Mouse (Mus musculus) stomach, postnatal 0 days (tissue): ENCODE data around the gene Lck. TPM values are rescaled to one million over a fixed set of nuclear protein-coding genes. Genes with fewer than 3 reads are reported as not detected.

ENCODE experiments used
- ATAC-seq: fragments of 200-750 bp; cut with Nextera tagmentation; 2 replicates; pipeline ENCODE4 v1.8.0; 2017; ENCODE audit not compliant: low FRiP score, low TSS enrichment
- DNase-seq: peaks from one replicate; pipeline ENCODE4 v3.0.0-alpha.2; 2016; ENCODE audit warnings: low spot score
- H3K27ac ChIP-seq: fragments of 300-500 bp; sonication (generic); replicated peaks from 2 replicates; pipeline ENCODE4 v1.5.1; 2014; ENCODE audit warnings: mild to moderate bottlenecking, control low read depth
- H3K27me3 ChIP-seq: fragments of 300-500 bp; sonication (generic); 2 replicates; pipeline ENCODE4 v1.6.1; 2014; ENCODE audit warnings: low read length; ENCODE audit not compliant: control insufficient read depth, insufficient read depth
- H3K36me3 ChIP-seq: fragments of 300-500 bp; sonication (generic); 2 replicates; pipeline ENCODE4 v1.6.1; 2014; ENCODE audit warnings: low read length, mixed read lengths; ENCODE audit not compliant: control insufficient read depth, insufficient read depth
- H3K4me1 ChIP-seq: fragments of 300-500 bp; sonication (generic); replicated peaks from 2 replicates; pipeline ENCODE4 v1.6.1; 2014; ENCODE audit warnings: antibody characterized with exemption; ENCODE audit not compliant: control insufficient read depth, insufficient read depth
- H3K4me2 ChIP-seq: fragments of 300-500 bp; sonication (generic); replicated peaks from 2 replicates; pipeline ENCODE4 v1.6.1; 2014; ENCODE audit warnings: low read depth, mild to moderate bottlenecking, control low read depth, moderate library complexity
- H3K4me3 ChIP-seq: fragments of 300-500 bp; sonication (generic); 2 replicates; pipeline ENCODE4 v1.5.1; 2014; ENCODE audit warnings: low read depth, low read length, control low read depth
- H3K9ac ChIP-seq: fragments of 300-500 bp; sonication (generic); 2 replicates; pipeline ENCODE4 v1.6.1; 2014; ENCODE audit warnings: mild to moderate bottlenecking, low read length, control low read depth, mixed read lengths
- H3K9me3 ChIP-seq: fragments of 300-500 bp; sonication (generic); 2 replicates; pipeline ENCODE4 v1.6.1; 2016; ENCODE audit warnings: low read length; ENCODE audit not compliant: control insufficient read depth
- CTCF ChIP-seq: IDR thresholded peaks from 2 replicates; pipeline ENCODE4 v1.5.1; 2016; ENCODE audit warnings: antibody characterized with exemption, low read depth, mild to moderate bottlenecking, moderate library complexity
- EP300 ChIP-seq: optimal IDR thresholded peaks from 2 replicates; pipeline ENCODE3; 2016; ENCODE audit warnings: antibody characterized with exemption
- WGBS: fragments of 180-500 bp; shearing (Covaris S2); extraction: QIAGEN DNeasy Blood & Tissue Kit; methylation state at CpG from one replicate; pipeline ENCODE4 v1.1.7; 2014; 5-methylcytosine and 5-hydroxymethylcytosine counted together
- polyA plus RNA-seq: library from polyadenylated mRNA; unstranded; fragments of >200 nt; fragmentation: Nextera tagmentation; extraction: Ambion mirVana; gene quantifications from 2 replicates; pipeline ENCODE4 v1.2.1, GENCODE M21; 2015

The Lck gene
- polyA plus RNA-seq, 1 experiment from 2014 or later = 1.9 TPM

DNA sequence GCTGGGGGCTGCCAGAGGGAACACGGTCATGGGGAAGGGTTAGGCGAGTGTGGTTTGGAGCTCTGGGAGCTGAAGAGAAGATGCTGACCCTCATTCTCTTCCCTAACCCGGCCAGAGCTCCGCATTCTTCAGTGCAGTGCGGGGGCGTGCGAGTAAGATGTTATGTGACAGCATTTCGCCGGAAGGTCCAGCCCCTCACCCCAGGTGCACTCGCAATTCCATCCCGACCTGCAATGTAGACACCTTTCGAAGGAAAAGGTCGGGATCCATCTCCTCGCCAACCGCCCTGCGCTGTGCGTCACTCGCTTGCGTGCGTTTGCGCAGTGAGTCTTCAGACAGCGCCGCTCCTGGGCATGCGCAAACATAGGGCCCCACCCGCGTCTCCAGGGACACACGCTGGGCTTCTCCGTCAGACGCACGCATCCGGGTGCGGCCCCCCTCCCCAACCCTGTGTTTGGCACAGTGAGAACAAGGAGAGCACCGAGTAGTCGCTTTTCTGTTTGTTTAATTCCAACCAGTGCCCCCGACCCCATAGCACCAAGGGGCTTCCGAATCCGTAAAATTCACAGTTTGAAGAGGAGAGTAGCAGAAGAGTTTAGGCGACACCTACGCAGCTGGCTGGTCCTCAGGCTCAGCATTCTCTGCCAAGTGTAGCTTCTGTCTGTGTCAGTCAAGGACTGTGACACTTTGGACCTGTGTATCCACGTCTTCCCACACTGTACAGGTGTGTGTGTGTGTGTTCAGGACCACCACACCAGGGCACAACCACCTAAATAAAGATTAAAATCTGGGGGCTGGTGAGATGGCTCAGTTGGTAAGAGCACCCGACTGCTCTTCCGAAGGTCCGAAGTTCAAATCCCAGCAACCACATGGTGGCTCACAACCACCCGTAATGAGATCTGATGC is 45.6 kb upstream of the Lck start, which contains the start of gene Iqcc:
TSS of gene Iqcc (minus strand) at position 314 of the 906 bp plus-strand sequence.
- Histone ChIP-seq H3K4me1 (0 out of 2 replicates have a peak, but pooled peaks cover 6% of the 10 kb centered on the region), H3K27me3 (no peaks in the 10 kb centered on the region), H3K9ac (peak within 1 kb of the TSS; percentile 73), H3K9me3 (no peaks in the 10 kb centered on the region), H3K4me2 (peak within 1 kb of the TSS; percentile 71), H3K36me3 (no peaks in the 10 kb centered on the region; the same call in 1 of the 2 replicates), H3K4me3 (peak within 1 kb of the TSS; percentile 59), H3K27ac (peak within 1 kb of the TSS; percentile 79)
- ATAC-seq (peak; percentile 90), DNase-seq (peak; percentile 94)
- WGBS = 4% methylated on average over 42 of the region's 44 CpGs
- TF ChIP-seq EP300 (no peak), CTCF (peak; percentile 33; the same call in 1 of the 2 replicates)

DNA sequence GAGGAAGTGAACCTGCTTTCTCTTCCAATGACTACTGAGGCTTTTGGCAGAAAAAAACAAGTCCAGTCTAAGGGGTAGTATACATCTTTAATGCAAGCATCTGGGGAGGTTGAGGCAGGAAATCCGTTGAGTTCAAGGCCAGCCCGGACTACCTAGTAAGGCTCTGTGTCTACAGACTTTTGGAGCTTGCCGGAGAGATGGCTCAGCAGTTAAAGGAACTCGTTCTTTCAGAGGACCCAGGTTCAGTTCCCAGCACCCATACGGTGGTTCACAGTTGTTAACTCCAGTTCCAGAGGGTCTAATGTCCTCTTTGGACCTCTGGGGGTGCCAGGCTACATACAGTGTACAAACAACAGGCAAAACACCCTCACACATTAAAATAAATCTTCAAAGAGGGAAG is 44.6 kb upstream of the Lck start:
- Histone ChIP-seq H3K27ac (no peak overlapping the region; the same call in 1 of the 2 replicates), H3K27me3 (no peaks in the 10 kb centered on the region), H3K4me1 (0 out of 2 replicates have a peak, but pooled peaks cover 6% of the 10 kb centered on the region), H3K9ac (peak overlapping the region; percentile 73), H3K4me2 (peak overlapping the region; percentile 71), H3K4me3 (peak overlapping the region; percentile 59), H3K9me3 (no peaks in the 10 kb centered on the region), H3K36me3 (no peaks in the 10 kb centered on the region; the same call in 1 of the 2 replicates)
- 95% methylated on average over 5 of the region's 5 CpGs for WGBS
- DNase-seq = no peak
- no peak for TF ChIP-seq EP300
- TF ChIP-seq CTCF = no peak
- ATAC-seq = no peak

DNA sequence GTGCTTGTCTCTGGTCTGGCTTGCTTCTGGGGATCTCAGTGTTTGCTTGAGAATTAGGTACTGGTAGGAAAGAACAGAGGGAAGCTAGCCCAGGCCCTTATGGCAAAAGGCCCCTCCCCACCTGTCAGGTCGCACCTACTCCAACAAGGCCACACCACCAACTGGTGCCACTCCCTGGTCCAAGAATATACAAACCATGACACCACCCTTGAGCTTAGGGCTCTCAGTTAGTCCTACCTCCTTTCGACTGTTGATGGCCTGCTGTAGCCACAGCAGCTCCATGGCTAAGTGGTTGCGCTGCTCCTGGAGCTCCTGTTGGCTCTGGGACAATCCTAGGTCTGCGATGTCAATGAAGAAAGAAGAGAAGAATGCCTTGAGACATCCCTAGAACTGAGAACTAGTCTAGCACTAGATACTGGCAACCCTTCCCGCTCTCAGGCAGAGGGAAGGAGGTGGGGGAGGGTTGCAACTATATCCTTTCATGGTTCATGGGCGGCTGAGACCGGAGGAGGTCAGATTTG is 43.7 kb upstream of the Lck start:
- no peaks in the 10 kb centered on the region for H3K9me3 ChIP-seq
- ATAC-seq (no peak), DNase-seq (no peak)
- no peaks in the 10 kb centered on the region; the same call in 1 of the 2 replicates for H3K36me3 ChIP-seq
- 88% methylated on average over 7 of the region's 7 CpGs for WGBS
- no peak overlapping the region for H3K9ac ChIP-seq
- no peaks in the 10 kb centered on the region for H3K27me3 ChIP-seq
- H3K4me1 ChIP-seq = 0 out of 2 replicates have a peak, but pooled peaks cover 3% of the 10 kb centered on the region
- no peak overlapping the region for H3K4me3 ChIP-seq
- H3K4me2 ChIP-seq = no peak overlapping the region
- H3K27ac ChIP-seq = no peak overlapping the region; the same call in 1 of the 2 replicates
- TF ChIP-seq EP300 (no peak), CTCF (no peak)

DNA sequence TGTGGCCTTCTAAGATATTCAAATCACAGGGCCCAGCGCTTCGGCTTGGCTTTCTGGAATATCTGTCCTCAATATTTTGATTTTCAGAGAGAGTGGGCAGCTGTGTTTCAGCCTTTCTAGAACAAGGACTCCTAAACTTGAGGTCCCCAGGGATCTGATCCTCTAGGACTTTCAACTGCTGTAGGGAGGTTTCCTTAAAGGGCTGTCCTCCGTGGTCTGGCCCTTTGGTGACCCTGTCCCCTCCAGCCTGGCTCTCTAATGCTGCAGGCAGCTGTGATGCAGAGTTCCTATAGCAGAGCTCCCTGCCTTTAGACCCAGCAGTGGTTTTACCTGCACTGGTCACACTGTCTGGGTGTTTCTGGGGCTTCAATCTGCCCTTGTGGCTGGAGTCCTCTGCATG is 43.2 kb upstream of the Lck start:
- no peak overlapping the region for H3K27ac ChIP-seq
- H3K4me2 ChIP-seq = no peak overlapping the region
- H3K36me3 ChIP-seq = no peaks in the 10 kb centered on the region; the same call in 1 of the 2 replicates
- no peaks in the 10 kb centered on the region for H3K27me3 ChIP-seq
- 83% methylated on average over 3 of the region's 3 CpGs for WGBS
- TF ChIP-seq EP300 = no peak
- TF ChIP-seq CTCF = no peak
- no peak overlapping the region for H3K4me3 ChIP-seq
- H3K4me1 ChIP-seq = 0 out of 2 replicates have a peak, but pooled peaks cover 3% of the 10 kb centered on the region
- no peaks in the 10 kb centered on the region for H3K9me3 ChIP-seq
- ATAC-seq (no peak), DNase-seq (no peak)
- H3K9ac ChIP-seq = no peak overlapping the region

DNA sequence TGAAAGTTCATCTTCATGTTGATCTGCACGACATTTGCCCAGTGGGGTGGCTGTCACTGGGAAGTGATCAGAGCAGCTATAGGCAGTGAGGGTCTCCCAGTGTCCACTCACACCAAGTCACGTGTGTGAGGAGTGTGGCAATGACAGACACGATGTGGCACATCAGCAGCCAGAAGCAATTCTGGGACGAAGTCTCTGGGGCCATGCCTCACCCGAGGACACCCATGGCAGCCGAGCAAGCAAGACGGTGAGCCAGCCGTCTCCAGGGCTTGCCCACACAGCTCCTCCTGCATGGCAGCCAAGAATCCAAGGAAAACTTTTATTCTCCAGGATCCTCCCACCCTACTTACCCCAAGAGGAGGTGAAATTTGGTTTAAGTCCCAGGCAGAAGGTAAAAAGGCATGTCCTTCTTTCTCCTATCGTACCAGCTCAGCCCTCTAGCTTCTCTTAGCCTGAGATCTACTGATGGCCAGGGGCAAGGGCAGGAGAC is 42.4 kb upstream of the Lck start:
- Histone ChIP-seq H3K4me1 (0 out of 2 replicates have a peak, but pooled peaks cover 3% of the 10 kb centered on the region), H3K27ac (no peak overlapping the region), H3K4me3 (no peak overlapping the region), H3K27me3 (no peaks in the 10 kb centered on the region), H3K9me3 (no peaks in the 10 kb centered on the region), H3K9ac (no peak overlapping the region), H3K36me3 (no peaks in the 10 kb centered on the region; the same call in 1 of the 2 replicates), H3K4me2 (no peak overlapping the region)
- WGBS = 87% methylated on average over 9 of the region's 9 CpGs
- TF ChIP-seq EP300 (no peak), CTCF (no peak)
- ATAC-seq = no peak
- DNase-seq = no peak

DNA sequence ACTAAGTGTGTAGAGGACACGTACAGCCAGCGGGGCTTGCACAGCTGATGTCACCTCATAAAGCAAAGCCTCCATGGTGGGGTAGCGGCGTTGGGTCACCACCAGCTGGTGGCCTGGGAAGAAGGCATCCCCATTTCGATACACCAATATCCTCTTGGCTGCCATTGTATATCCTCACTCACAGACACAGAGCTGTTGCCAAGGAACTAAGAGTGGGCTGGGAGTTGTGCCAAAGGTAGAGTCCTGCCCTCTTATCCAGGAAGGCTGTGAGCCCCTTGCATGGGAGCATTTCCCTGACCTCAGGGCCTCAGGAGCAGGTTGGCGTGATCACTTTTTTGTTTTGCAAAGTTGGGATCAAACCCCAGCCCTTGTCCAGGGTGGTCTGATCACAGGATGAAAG is 40.7 kb upstream of the Lck start, which contains the start of gene Dcdc2b:
TSS of gene Dcdc2b (minus strand) at position 165 of the 400 bp plus-strand sequence.
- H3K9me3 ChIP-seq = no peaks in the 10 kb centered on the region
- H3K27ac ChIP-seq = no peak within 1 kb of the TSS
- H3K9ac ChIP-seq = no peak within 1 kb of the TSS
- H3K27me3 ChIP-seq = no peaks in the 10 kb centered on the region
- no peak within 1 kb of the TSS for H3K4me3 ChIP-seq
- 75% methylated on average over 6 of the region's 6 CpGs for whole genome bisulfite sequencing
- TF ChIP-seq EP300 = no peak
- no peak for TF ChIP-seq CTCF
- DNase-seq (no peak), ATAC-seq (no peak)
- H3K36me3 ChIP-seq = no peaks in the 10 kb centered on the region; the same call in 1 of the 2 replicates
- 0 out of 2 replicates have a peak, but pooled peaks cover 3% of the 10 kb centered on the region for H3K4me1 ChIP-seq
- H3K4me2 ChIP-seq = no peak within 1 kb of the TSS
